Mouse (Mus musculus) liver (tissue): ENCODE measurements around the gene Nr1i2.
"Not testable (repeated sequence)": the region's sequence is repeated elsewhere in the genome, so short reads cannot be mapped to it uniquely, and the experiment has no call there.

Experiments used
- DNase-seq: peaks from one replicate; pipeline ENCODE4 v3.0.0-alpha.2; 2020; ENCODE audit warnings: mixed read lengths

The Nr1i2 gene

GRCm38 (mm10) chr16:38286541-38286940 is 8.1 kb downstream of the Nr1i2 start:
- DNase-seq, result no peak

- no peak for DNase-seq
Observed at GRCm38 (mm10) chr16:38285801-38286200, 8.8 kb downstream of the Nr1i2 start.

- DNase-seq, result no peak
Observed at GRCm38 (mm10) chr16:38283300-38283699, 11.3 kb downstream of the Nr1i2 start.

GRCm38 (mm10) chr16:38282559-38283160 is 12.0 kb downstream of the Nr1i2 start:
- peak; percentile 25 for DNase-seq

GRCm38 (mm10) chr16:38280951-38281350 is 13.7 kb downstream of the Nr1i2 start:
- no peak for DNase-seq

GRCm38 (mm10) chr16:38279794-38280193 is 14.8 kb downstream of the Nr1i2 start:
- no peak for DNase-seq

GRCm38 (mm10) chr16:38274737-38275136 is 19.9 kb downstream of the Nr1i2 start:
- DNase-seq, result no peak

GRCm38 (mm10) chr16:38272483-38272882 is 22.1 kb downstream of the Nr1i2 start:
- no peak for DNase-seq

- no peak for DNase-seq
Observed at GRCm38 (mm10) chr16:38271601-38272000, 23.0 kb downstream of the Nr1i2 start.

- no peak for DNase-seq
Observed at GRCm38 (mm10) chr16:38255927-38256326, 38.7 kb downstream of the Nr1i2 start.

- no peak for DNase-seq
Observed at GRCm38 (mm10) chr16:38255107-38255506, 39.5 kb downstream of the Nr1i2 start.

GRCm38 (mm10) chr16:38254001-38254400 is 40.6 kb downstream of the Nr1i2 start:
- DNase-seq, result no peak

- DNase-seq, result no peak
Observed at GRCm38 (mm10) chr16:38250467-38250866, 44.2 kb downstream of the Nr1i2 start.

GRCm38 (mm10) chr16:38248331-38248961 is 46.2 kb downstream of the Nr1i2 start:
- DNase-seq, result no peak

GRCm38 (mm10) chr16:38245849-38246585 is 48.6 kb downstream of the Nr1i2 start:
- no peak for DNase-seq

- DNase-seq, result no peak
Observed at GRCm38 (mm10) chr16:38245379-38245778, 49.2 kb downstream of the Nr1i2 start.

GRCm38 (mm10) chr16:38244111-38244510 is 50.5 kb downstream of the Nr1i2 start:
- DNase-seq, result no peak

GRCm38 (mm10) chr16:38240167-38240566 is 54.5 kb downstream of the Nr1i2 start:
- no peak for DNase-seq

GRCm38 (mm10) chr16:38239729-38240128 is 54.9 kb downstream of the Nr1i2 start:
- DNase-seq, result peak; percentile 38

- no peak for DNase-seq
Observed at GRCm38 (mm10) chr16:38236936-38237585, 57.6 kb downstream of the Nr1i2 start.

- not testable (repeated sequence) for DNase-seq
Observed at GRCm38 (mm10) chr16:38222491-38222890, 72.1 kb downstream of the Nr1i2 start.

- no peak for DNase-seq
Observed at GRCm38 (mm10) chr16:38205272-38205671, 89.4 kb downstream of the Nr1i2 start.
